Mouse (Mus musculus) frontal cortex, postnatal 36 days (tissue): ENCODE measurements around the gene Tmem229a.

Experiments used
- DNase-seq, 2 experiments: peaks; one replicate each; pipeline ENCODE4 v3.0.0; 2022; ENCODE audit warnings: low spot score in 2 of 2

Gene Tmem229a

DNA sequence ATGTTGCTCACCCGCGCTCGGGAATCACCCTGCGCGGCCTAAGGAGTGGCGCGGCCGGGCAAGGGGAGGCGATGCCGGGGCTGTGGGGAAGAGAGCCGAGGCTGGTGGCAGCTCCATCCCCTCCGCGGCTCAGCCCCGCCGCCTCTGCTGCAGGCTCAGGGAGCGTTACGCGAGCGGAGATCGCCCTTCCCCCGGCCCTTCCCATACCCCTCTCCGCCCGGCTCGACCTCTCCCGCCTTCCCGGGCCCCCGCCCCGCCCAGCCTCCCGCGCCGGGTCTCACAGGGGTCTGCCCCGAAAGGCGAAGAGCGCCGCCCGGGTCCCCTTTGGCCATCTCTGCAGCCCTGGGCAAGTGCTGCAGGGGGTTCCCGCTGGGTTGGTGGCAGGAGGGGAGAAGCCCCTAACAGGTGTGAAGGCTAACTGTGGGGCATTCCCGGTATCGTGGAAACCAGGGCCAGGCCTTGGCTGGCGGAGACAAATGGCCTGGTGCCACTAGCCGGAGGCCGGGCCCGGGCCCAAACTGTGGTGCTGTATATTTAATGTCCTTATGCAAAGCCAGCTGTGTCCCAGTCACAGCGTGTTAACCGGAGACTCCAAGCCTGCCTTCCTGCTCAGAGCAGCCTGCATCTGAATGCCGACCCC lies at the start of gene Tmem229a:
Gene Tmem229a, minus strand, starts transcription at position 352 of the 640 bp plus-strand sequence.
- peak; percentile 77 to 78 for DNase-seq

DNA sequence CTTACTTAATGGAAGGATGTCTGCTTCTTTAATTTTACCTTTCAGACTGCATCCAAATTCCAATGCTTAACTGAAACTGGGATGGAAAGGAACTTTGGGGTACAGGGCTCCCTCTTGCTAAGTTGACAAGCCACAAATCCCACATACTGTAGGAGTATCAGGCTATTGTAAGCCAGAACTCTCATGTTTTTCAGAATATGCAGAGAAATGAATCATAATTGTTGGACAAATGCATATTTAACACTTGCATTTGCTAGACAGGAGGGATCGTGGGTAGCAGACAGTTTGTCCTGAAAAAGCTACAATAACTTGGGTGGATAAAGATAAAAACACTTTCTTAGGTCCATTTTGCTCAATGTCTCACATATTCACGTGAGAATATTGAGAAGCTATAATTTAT lies 37.7 kb upstream of the Tmem229a start:
- peak in 1 of 2 experiments; percentile 33 for DNase-seq

DNA sequence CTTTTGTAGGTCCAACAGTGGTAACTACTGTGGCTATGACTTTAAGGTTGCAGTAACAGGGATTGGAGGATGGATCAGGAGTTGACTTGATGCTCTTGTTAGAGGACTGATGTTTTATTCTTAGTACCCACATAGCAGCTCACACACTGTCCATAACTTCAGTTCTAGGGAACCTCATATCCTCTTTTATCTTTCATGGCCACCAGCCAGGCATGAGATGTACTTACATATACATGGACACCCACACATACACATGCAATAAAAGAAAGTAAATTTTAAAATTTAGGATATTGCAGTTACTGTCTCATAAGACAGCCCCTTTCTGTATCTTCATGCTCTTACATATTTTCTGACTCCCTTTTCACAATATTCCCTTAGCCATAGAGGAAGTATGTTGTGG lies 33.7 kb upstream of the Tmem229a start:
- DNase-seq: peak; percentile 12 to 51

DNA sequence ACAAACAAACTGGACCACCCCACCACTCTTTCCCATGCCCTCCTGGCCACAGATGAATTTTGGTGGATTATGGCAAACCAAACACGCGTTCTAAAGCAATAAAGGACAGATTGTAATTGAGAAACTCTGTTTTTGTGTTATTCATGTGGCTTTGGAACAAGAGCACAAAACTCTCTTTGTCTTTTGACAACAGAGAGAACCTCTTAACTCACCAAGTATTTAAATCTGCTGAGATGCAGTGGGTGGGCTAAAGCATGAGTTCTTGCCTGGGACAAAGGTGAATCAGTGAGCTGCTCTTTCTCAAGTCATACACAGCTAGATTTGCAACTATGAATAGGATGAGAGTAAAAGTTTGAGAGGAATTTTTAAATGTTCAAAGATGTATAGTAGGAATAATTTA lies 20.1 kb upstream of the Tmem229a start:
- no peak for DNase-seq

DNA sequence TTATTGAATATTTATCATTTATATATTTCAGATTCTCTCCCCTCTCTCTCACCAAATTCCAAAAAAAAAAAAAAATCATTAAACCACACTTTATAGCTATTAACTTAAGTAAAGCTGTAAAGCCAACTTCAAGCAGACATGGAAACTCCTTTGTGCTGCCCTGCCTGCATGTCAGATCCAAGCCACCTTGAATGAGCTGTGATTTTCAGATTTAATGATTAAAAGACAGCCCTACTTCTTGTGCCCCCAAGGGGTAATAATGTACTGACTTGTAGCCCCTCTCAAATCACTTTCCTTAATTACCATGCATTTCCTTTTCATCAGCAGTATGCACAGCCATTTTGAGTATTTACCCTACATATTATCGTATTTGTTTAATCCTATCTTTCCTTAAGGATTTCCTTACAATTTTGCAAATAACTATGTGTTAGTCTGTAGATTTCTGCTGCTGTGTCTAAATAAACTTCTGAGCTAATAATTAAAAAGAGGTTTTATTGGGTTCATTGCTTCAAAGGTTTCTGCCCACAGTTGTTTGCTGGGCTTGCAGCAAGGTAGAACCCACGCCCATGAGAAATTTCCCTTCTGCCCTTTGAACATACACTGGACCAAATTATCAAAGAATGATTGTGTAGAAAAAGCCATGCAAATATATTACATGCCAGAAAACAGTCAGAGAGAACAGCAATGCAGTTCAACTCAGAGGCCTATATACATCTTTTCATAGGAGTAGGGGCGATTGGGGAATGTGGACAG lies 12.6 kb upstream of the Tmem229a start:
- no peak for DNase-seq

DNA sequence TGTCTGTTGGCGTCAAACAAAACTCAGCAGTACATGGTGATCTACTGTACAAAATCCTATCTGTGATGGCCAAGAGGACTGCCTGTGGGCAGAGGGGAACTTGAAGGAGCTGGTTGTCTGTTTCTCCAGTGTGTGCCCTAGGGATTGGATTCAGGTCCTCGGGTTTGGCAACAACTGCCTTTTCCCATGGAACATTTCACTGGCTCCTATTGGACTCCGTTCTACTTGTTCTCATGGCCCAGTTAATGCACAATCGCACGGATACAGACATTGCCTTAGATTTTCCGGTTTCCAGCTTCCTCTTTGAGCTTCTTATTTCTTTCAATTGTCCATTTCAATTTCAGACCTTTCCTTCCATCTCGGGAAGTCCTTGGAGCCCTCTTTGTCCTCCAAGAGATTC lies 11.6 kb upstream of the Tmem229a start:
- no peak for DNase-seq

DNA sequence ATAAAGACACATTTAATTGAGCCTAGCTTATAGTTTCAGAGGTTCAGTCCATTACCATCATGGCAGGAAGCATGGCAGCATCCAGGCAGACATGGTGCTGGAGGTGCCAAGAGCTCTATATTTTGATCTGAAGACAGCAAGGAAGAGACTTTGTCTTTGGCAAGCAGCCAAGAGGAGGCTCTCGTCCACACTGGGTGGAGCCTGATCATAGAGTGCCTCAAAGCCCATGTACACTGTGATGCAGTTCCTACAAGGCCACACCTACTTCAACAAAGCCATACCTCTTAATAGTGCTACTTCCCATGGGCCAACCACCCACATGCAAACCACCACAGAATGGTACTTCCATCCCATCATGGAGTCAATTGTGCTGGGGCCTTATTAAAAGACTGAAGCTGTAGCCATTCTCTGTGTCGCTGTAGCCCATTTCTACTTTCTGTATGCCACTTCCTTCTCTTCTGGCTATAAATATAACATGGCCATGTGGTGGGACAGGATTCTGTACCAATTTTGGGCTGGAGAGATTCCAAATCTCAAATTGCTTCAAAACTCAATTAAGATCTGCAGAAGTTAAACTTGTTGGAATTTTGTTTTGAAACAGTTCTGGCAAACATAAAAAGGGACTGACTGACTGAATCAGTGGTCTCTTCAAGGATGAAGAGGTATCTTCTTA lies 10.0 kb upstream of the Tmem229a start:
- DNase-seq: no peak

DNA sequence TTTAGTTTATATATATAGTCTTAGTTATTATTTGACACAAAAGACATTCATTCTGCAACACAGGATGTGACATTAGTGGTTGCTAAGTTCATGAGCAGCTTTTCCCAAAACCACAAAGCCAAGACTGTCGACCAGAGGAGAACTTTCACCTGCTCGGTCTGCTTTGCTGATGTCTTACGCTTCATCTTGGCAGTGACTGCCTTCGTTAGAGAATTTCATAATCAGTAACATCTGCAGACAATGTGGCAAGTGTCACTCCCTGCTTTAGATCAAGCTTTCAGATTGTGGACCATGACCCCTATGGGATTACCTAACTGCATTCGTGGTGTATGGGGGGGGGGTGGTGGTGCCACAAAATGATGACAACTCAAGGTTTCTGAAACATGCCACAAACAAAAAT lies 7.7 kb upstream of the Tmem229a start:
- no peak for DNase-seq

DNA sequence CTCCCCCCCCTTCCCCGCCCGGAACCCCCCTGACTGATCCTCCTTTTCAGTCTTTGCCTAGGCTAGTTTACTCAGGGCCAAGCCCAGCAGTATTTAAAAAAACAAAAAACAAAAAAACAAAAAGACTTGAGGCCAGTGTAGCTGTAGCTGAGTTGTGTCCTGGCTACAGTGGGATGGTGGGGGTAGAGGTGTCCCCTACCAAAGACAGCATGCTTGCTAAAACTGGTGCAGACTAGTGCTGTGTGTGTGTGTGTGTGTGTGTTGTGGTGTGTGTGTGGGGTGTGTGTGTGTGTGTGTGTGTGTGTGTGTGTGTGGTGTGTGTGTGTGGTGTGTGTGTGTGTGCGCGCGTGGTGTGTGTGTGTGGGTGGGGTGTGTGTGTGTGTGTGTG lies 483 bp upstream of the Tmem229a start:
- no peak for DNase-seq

DNA sequence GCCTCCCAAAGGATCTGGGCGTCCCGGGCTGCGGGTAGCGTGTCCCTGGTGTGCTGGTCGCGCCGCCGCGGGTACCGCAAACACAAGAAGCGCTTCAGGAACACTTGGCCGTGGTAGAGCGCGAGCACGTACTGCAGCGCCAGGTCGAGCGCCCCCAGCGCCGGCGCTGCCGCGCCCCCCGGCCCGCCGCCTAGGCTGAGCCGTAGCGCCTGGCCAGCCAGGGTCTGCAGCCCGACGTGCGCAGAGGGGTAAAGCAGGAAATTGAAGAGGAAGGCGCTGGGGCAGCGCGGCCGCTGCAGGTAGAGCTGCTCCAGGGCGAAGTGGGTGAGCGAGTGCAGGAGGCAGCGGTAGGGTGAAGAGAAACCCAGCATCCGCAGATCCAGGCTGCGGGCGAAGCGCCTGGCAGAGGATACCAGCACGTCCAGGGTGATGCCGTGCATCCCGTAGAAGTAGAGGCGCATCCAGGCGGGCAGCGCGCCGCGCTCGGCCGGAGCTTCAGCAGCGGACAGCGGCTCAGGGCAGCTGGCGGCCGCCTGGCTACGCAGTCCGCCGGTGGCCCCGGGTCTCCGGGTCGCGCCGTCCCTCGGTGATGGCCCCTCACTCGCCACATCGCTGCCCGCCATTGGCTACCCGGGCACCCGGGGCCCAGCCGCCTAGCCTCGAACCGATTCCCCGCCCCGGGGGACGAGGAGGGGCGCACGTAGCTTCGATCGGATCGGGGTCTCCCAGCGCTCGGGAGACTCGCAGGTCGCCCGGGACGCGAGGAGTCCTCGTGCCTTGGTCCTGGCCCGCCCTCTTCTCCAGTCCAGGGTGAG lies 759 bp downstream of the Tmem229a start:
- DNase-seq: peak; percentile 68 to 69

DNA sequence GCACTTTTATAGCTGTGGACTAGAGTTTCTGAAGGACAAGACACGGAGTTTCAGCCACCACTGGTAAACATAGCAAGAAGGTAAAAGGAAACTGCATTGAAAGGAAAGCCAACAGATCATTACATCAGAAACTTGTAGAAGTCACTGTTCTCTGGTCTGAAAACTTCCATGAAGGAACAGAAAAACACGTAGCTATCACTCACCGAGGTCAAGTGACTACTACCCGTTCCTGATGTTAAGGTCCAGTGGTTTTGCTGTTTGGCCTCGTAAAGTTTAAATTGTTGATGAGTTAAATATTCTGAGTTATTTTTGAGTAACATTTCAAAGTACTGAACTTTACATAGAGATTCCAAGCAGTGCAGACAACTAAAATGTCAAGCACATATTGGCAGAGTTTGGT lies 2.0 kb downstream of the Tmem229a start:
- no peak for DNase-seq

DNA sequence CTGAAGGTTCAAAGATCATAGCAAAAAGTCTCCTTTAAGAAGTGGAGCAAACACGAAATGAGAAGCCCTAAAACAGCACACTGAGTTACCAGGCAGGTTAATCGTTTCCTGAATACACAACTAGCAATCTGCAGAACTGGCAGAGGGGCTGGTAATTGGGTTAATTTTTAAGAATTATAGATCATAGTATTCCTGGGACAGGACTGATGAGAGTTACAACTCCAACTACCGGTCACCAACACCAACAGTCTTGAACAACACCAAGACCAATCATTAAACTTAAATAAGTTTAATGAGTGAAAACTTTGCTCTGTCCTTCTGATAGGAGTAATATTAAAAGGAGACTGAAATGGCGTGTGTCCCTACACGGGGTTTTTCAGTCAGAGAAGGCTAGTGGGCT lies 3.8 kb downstream of the Tmem229a start:
- DNase-seq: no peak

DNA sequence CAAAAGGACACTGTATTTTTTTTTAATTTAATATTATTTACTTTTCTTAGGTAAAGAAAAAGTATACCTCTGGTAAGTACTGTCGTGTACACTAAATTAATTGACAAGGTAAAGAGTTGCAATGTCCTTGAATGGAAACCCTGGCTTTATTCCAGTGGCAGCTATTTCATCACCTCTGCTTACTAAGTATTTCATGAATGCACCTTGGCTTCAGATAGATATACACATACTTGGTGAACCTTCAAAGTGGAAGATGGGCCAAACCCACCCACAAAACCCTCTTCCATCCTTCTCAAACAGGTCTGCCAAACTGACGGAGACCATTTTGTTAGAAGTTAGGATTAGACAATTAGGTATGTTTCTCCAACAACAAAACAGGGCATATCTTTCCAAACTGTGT lies 5.4 kb downstream of the Tmem229a start:
- no peak for DNase-seq

DNA sequence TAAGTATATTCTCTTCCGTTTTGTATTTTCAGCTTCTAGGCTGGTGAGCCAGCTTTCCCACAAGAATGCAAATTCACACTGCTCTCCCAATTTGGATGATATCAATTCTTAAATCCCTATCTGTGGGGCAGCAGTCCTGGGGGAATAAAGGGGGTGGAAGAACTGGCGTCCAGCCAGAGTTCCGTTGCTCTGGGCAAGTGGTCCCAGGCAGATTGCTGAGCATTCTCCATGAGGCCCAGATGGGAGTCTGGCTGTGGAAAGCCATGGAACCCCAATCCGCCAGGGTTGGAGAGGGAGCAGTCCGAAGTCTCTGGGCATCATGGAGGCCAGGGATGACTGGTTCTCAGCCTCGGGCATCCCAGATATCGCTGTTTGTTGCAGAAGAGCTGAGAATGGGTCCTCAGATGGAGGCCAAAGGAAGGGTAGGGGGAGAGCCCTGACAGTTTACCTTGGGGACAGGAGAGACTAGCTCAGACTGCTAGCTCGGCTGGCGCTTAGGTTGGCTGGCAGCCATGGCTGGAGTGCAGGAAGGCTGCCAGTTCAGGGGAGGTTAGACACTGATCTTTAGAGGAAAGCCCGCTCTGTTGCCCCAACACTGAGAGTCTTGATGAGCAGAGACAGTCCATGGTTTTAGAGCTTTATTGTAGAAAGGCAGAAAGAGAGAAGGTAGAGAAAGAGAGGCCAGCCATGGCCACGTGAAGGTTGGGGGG lies 30.9 kb downstream of the Tmem229a start:
- no peak for DNase-seq

DNA sequence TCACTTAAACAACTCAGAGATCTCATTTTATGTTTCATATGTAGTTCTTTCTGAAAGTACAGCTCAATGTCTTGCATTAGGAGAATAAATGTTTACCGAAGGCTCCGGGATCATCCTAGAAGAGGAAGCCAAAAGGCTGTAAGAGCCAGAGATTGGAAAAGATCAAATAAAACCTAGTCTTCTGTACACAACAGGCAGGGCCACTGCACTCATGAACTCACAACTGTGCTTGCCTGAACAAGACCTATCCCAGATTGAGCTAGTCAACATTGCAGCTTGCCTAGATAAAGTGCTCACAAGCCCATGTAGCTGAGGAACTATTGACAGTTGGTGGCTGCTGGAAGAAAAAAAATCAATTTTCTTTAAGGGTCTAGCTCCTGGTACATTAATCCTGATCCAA lies 42.5 kb downstream of the Tmem229a start:
- no peak for DNase-seq

DNA sequence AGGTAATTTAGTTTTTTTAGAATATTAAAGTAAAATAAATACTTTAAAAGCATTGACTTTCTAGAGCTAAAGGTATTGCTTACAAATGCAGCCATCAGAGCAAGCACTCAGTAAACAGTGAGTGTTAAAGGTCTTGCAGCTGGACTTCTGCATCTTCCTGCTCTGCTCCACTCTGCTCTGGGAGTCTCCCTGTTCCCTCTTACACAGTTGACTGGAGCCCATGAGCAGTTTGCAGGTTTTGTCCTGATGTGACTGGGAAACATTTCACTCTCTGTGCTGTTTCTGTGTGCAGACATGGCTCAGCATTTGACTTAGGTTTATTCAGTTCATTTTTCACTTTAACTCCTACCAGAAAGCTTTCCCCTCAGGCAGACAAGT lies 45.4 kb downstream of the Tmem229a start:
- DNase-seq: no peak

DNA sequence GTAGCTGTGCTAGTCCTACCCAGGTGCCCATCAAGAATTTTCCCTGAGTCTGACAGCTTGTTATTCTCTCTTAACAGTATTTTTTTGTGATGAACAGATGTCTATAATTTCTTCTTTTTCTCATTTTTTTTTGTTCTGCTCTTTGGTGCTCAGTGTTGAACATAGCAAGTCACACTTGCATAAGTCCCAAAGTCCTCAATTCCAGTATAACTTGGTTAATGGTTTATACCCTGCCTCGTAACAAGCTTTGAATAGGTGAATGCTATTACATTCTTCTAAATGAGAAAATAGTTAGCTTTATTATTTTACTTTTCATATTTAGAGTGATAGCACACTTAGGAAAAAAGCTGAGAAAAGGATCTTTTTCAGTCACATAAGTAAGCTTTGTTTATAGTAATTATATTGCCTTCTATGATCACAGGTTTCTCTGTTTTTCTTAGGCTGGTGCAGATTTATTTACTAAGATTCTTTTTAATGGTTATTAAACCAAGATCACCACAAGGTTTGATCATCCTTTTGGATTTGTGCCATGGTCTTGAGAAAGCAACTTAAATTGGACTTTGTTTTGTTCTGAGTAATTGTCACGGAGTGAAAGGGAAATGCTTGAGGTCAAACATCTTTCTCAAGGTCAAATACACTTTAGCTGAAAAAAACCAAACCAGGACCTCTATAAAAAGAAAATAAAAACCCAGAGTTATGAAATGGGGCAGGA lies 45.9 kb downstream of the Tmem229a start:
- no peak for DNase-seq

DNA sequence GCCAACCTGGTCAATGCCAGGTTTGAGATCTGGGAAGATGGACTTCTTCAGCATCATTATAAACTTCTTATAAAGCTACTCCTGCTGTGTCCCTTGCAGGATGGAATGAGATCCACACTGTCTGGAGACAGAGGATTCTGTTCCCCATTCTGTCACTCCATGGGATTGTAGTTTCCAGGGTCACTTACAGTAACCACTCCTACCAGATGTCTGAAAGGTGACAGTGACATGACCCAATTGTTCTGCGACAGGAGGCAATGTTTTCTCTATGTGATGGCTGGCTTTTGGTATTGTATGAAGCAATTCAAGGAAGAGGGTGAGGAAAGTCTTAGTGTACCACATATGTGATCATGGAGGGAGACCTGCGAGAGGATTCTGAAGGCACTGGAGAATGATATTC lies 48.3 kb downstream of the Tmem229a start:
- DNase-seq: no peak

DNA sequence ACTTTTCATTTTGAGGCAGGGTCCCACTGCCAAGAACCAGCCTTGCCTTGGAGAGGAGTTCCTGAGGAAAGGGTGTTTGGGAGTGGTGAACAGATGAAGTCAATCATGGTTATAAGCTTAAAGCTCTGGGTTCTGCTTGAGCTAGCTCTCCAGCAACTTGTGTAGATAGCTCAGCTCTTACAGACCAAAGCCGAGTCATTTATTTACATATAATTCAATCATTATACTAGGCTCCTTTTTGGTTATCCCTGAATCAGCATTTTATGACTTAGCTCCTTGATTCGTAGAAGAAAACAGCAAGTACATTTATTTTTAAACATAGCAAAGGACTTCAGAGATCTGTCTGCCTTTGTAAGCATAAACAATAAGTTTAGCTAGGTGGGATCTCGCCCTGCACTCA lies 51.0 kb downstream of the Tmem229a start:
- no peak for DNase-seq
